Mouse (Mus musculus): Measurements from ENCODE around the gene Srgap2. TPM values are rescaled to one million over a fixed set of nuclear protein-coding genes. Genes with fewer than 3 reads are reported as not detected.
A peak's percentile ranks its signal among the peaks of the same experiment; 100 is the strongest.
"Not testable (repeated sequence)": the region's sequence is repeated elsewhere in the genome, so short reads cannot be mapped to it uniquely, and the experiment has no call there.

The Srgap2 gene
- total RNA-seq, 2 experiments from 2014 or later: 116 to 117 TPM

GRCm38 (mm10) chr1:131252516-131253250 is 274.5 kb downstream of the Srgap2 start:
- not testable (repeated sequence) for DNase-seq (ENCODE audit: low spot score in 2 of 2)

- peak; percentile 44 to 59 for DNase-seq (ENCODE audit: low spot score in 2 of 2)
Observed at GRCm38 (mm10) chr1:131246433-131247395, 280.4 kb downstream of the Srgap2 start.

- DNase-seq (ENCODE audit: low spot score in 2 of 2): peak in 1 of 2 experiments; percentile 36
Observed at GRCm38 (mm10) chr1:131245926-131246325, 281.2 kb downstream of the Srgap2 start.

GRCm38 (mm10) chr1:131245089-131245856 is 281.9 kb downstream of the Srgap2 start, which contains the start of gene Rassf5:
Gene Rassf5 (minus strand): TSS chr1:131245258.
- DNase-seq (ENCODE audit: low spot score in 2 of 2): peak in 1 of 2 experiments; percentile 40

- DNase-seq (ENCODE audit: low spot score in 2 of 2): peak in 1 of 2 experiments; percentile 42
Observed at GRCm38 (mm10) chr1:131244536-131245088, 282.5 kb downstream of the Srgap2 start.

- DNase-seq (ENCODE audit: low spot score in 2 of 2): no peak
Observed at GRCm38 (mm10) chr1:131242956-131243355, 284.2 kb downstream of the Srgap2 start.

GRCm38 (mm10) chr1:131239576-131240193 is 287.5 kb downstream of the Srgap2 start:
- no peak for DNase-seq (ENCODE audit: low spot score in 2 of 2)

- DNase-seq (ENCODE audit: low spot score in 2 of 2): no peak
Observed at GRCm38 (mm10) chr1:131238931-131239381, 288.2 kb downstream of the Srgap2 start.

- DNase-seq (ENCODE audit: low spot score in 2 of 2): no peak
Observed at GRCm38 (mm10) chr1:131236077-131236476, 291.1 kb downstream of the Srgap2 start.

Small RNA genes within 50 kb of the gene (microRNA-seq; reads per million reads assigned to microRNA genes)
- 0 reads per million in 2 experiments for gene Gm24273

Other genes starting within 250 kb of the Srgap2 start
- gene Ikbke, start 247.7 kb downstream of the Srgap2 start, total RNA-seq (2021): 1 to 10 TPM; 3.0 to 3.9 TPM
- 1 to 10 TPM in 1 of 2 experiments, under 1 TPM in 1; 0.95 to 1.8 TPM for gene Fam72a, start 551 bp upstream of the Srgap2 start, total RNA-seq (2021)
- under 1 TPM; 0.21 to 0.37 TPM for gene Avpr1b, start 71.9 kb upstream of the Srgap2 start, total RNA-seq (2021)
- not detected for gene Ctse, start 111.0 kb upstream of the Srgap2 start, total RNA-seq (2021)
- gene Rab7b, start 161.3 kb upstream of the Srgap2 start, total RNA-seq (2021): 1 to 10 TPM; 3.8 to 4.1 TPM
- gene Slc26a9, start 216.7 kb upstream of the Srgap2 start, total RNA-seq (2021): under 1 TPM; 0.26 to 0.30 TPM